Mouse (Mus musculus) cerebellum, adult (tissue): ENCODE measurements at regions not wholly inside any gene's neighbourhood (a gene's known extent, or its start where the extent isn't known, plus 50 kb on each side); places are given as distances from the start of the nearest gene placed in this dataset.

ENCODE experiments used
- ATAC-seq: cut with Nextera tagmentation; 2 replicates; pipeline ENCODE4 v1.9.2; 2017; ENCODE audit warnings: mild to moderate bottlenecking, moderate library complexity, mixed read lengths; ENCODE audit not compliant: insufficient number of reproducible peaks, low FRiP score, low TSS enrichment

GRCm38 (mm10) chr13:33721851-33722250 lies 60.6 kb downstream of the Serpinb6d start:
- no peak for ATAC-seq

GRCm38 (mm10) chr13:33762293-33763125 lies 80.7 kb downstream of the Serpinb6e start:
- ATAC-seq: peak; percentile 81

- no peak for ATAC-seq
These were observed 79.8 kb downstream of the Serpinb6e start for GRCm38 (mm10) chr13:33763295-33763916.
